Mouse (Mus musculus) stomach, embryonic 16.5 days (tissue): ENCODE measurements around the gene Hoxc6. TPM values are rescaled to one million over a fixed set of nuclear protein-coding genes. Genes with fewer than 3 reads are reported as not detected.

Experiments
- ATAC-seq: fragments of 200-750 bp; cut with Nextera tagmentation; 2 replicates; pipeline ENCODE4 v1.8.0; 2017; ENCODE audit warnings: moderate number of reproducible peaks, moderate TSS enrichment; ENCODE audit not compliant: insufficient read depth, low FRiP score
- H3K27ac ChIP-seq: fragments of 300-500 bp; sonication (generic); 2 replicates; pipeline ENCODE4 v1.5.1; 2014; ENCODE audit warnings: low read length
- H3K27me3 ChIP-seq: fragments of 300-500 bp; sonication (generic); 2 replicates; pipeline ENCODE4 v1.6.1; 2014; ENCODE audit warnings: low read length, control low read depth, mixed read lengths; ENCODE audit not compliant: control insufficient read depth, insufficient read depth
- H3K36me3 ChIP-seq: fragments of 300-500 bp; sonication (generic); 2 replicates; pipeline ENCODE4 v1.6.1; 2014; ENCODE audit warnings: low read length; ENCODE audit not compliant: control insufficient read depth, insufficient read depth
- H3K4me1 ChIP-seq: fragments of 300-500 bp; sonication (generic); 2 replicates; pipeline ENCODE4 v1.6.1; 2014; ENCODE audit warnings: low read length, control low read depth, mixed read lengths; ENCODE audit not compliant: control insufficient read depth, insufficient read depth
- H3K4me2 ChIP-seq: fragments of 300-500 bp; sonication (generic); 2 replicates; pipeline ENCODE4 v1.6.1; 2014; ENCODE audit warnings: low read depth, low read length, mixed read lengths
- H3K4me3 ChIP-seq: fragments of 300-500 bp; sonication (generic); replicated peaks from 2 replicates; pipeline ENCODE4 v1.5.1; 2014; ENCODE audit warnings: mild to moderate bottlenecking, low read length
- H3K9ac ChIP-seq: fragments of 300-500 bp; sonication (generic); 2 replicates; pipeline ENCODE4 v1.6.1; 2014; ENCODE audit warnings: low read length
- H3K9me3 ChIP-seq: fragments of 300-500 bp; sonication (generic); replicated peaks from 2 replicates; pipeline ENCODE4 v1.6.1; 2016; ENCODE audit warnings: low read length, control low read depth; ENCODE audit not compliant: control insufficient read depth
- WGBS: fragments of 180-500 bp; shearing (Covaris S2); extraction: QIAGEN DNeasy Blood & Tissue Kit; methylation state at CpG from one replicate; pipeline ENCODE4 v1.1.7; 2014; 5-methylcytosine and 5-hydroxymethylcytosine counted together
- polyA plus RNA-seq: library from polyadenylated mRNA; unstranded; fragments of >200 nt; fragmentation: Nextera tagmentation; extraction: Ambion mirVana; gene quantifications from 2 replicates; pipeline ENCODE4 v1.2.1, GENCODE M21; 2015

Gene Hoxc6
- polyA plus RNA-seq, 1 experiment from 2014 or later = 3.3 TPM

GRCm38 (mm10) chr15:103005308-103005707 is 7.3 kb downstream of the Hoxc6 start:
- peak overlapping the region; percentile 8 for H3K4me2 ChIP-seq
- H3K9me3 ChIP-seq = no peaks in the 10 kb centered on the region
- WGBS = 4% methylated on average over 17 of the region's 17 CpGs
- peaks cover 94% of the 10 kb centered on the region for H3K27me3 ChIP-seq
- ATAC-seq = 0 out of 2 replicates have a peak, but pooled peaks have one; percentile 24
- H3K9ac ChIP-seq = peak overlapping the region; percentile 8; the same call in 1 of the 2 replicates
- no peak overlapping the region for H3K4me3 ChIP-seq
- peak overlapping the region; percentile 75 for H3K27ac ChIP-seq
- H3K36me3 ChIP-seq = no peaks in the 10 kb centered on the region
- H3K4me1 ChIP-seq = peaks cover 5% of the 10 kb centered on the region; the same call in 1 of the 2 replicates

DNA sequence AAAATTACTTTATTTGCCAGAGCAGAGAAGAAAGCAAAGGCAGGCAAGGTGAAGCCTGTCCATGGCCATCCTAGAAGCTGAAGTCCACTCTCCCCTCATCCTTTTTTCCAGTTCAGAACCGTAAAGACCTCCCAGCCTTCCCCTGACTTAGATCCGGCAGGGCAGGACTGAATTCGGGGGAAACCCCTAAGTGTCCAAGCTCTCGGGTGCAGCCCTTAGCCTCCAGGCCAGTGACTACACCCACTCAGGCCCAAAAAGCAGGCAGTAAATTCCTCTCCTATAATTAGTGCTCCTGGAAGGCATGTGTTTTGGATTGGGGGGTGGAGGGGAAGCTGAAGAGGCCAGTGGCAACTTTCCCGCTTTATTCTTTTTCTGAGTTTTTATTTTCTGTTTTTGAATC is 7.7 kb downstream of the Hoxc6 start:
- ATAC-seq = no peak
- Histone ChIP-seq H3K27me3 (peaks cover 94% of the 10 kb centered on the region), H3K4me3 (no peak overlapping the region), H3K4me1 (peaks cover 2% of the 10 kb centered on the region; the same call in 1 of the 2 replicates), H3K4me2 (peak overlapping the region; percentile 8), H3K27ac (peak overlapping the region; percentile 75), H3K9ac (peak overlapping the region; percentile 8; the same call in 1 of the 2 replicates), H3K9me3 (no peaks in the 10 kb centered on the region), H3K36me3 (no peaks in the 10 kb centered on the region)
- WGBS = 18% methylated on average over 5 of the region's 5 CpGs

- no peaks in the 10 kb centered on the region for H3K4me1 ChIP-seq
- H3K36me3 ChIP-seq = no peaks in the 10 kb centered on the region
- H3K4me2 ChIP-seq = peak overlapping the region; percentile 8; the same call in 1 of the 2 replicates
- H3K27me3 ChIP-seq = peaks cover 94% of the 10 kb centered on the region
- ATAC-seq = no peak
- 26% methylated on average over 1 of the region's 1 CpGs for WGBS
- H3K9ac ChIP-seq = no peak overlapping the region
- no peak overlapping the region for H3K4me3 ChIP-seq
- peak overlapping the region; percentile 75; the same call in 1 of the 2 replicates for H3K27ac ChIP-seq
- H3K9me3 ChIP-seq = no peaks in the 10 kb centered on the region
Measured at GRCm38 (mm10) chr15:103006326-103006725, 8.3 kb downstream of the Hoxc6 start.

DNA sequence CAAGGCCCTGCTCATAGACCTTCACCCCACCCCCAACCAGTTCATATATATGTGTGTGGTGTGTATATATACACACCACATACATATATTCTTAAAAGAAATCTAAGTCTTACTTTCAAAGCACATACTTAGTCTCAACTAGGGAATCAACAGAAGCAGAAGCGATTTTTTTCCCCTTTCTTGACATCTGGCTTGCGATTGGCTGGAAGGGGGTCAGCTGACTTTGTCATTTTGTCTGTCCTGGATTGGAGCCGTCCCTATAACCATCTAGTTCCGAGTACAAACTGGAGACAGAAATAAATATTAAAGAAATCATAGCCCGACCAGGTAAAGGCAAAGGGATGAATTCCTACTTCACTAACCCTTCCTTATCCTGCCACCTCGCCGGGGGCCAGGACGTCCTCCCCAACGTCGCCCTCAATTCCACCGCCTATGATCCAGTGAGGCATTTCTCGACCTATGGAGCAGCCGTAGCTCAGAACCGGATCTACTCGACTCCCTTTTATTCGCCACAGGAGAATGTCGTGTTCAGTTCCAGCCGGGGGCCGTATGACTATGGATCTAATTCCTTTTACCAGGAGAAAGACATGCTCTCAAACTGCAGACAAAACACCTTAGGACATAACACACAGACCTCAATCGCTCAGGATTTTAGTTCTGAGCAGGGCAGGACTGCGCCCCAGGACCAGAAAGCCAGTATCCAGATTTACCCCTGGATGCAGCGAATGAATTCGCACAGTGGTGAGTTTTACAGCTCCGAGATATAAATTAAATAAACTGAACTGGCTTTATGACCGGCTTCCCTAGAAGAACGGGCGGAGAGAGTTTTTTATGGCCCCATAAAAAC is 11.4 kb downstream of the Hoxc6 start:
- peaks cover 86% of the 10 kb centered on the region for H3K27me3 ChIP-seq
- peak overlapping the region; percentile 69 for H3K9ac ChIP-seq
- peak overlapping the region; percentile 53 for H3K4me2 ChIP-seq
- H3K4me1 ChIP-seq = peaks cover 9% of the 10 kb centered on the region; the same call in 1 of the 2 replicates
- H3K9me3 ChIP-seq = no peaks in the 10 kb centered on the region
- H3K36me3 ChIP-seq = no peaks in the 10 kb centered on the region
- 6% methylated on average over 27 of the region's 27 CpGs for WGBS
- no peak for ATAC-seq
- H3K27ac ChIP-seq = peak overlapping the region; percentile 82
- H3K4me3 ChIP-seq = peak overlapping the region; percentile 42

GRCm38 (mm10) chr15:103010112-103010846 is 12.2 kb downstream of the Hoxc6 start:
- no peaks in the 10 kb centered on the region for H3K36me3 ChIP-seq
- peak overlapping the region; percentile 82 for H3K27ac ChIP-seq
- ATAC-seq = no peak
- peak overlapping the region; percentile 42 for H3K4me3 ChIP-seq
- H3K27me3 ChIP-seq = peaks cover 80% of the 10 kb centered on the region
- WGBS = 12% methylated on average over 31 of the region's 31 CpGs
- H3K9me3 ChIP-seq = no peaks in the 10 kb centered on the region
- H3K9ac ChIP-seq = peak overlapping the region; percentile 69
- peak overlapping the region; percentile 53 for H3K4me2 ChIP-seq
- peaks cover 9% of the 10 kb centered on the region; the same call in 1 of the 2 replicates for H3K4me1 ChIP-seq

DNA sequence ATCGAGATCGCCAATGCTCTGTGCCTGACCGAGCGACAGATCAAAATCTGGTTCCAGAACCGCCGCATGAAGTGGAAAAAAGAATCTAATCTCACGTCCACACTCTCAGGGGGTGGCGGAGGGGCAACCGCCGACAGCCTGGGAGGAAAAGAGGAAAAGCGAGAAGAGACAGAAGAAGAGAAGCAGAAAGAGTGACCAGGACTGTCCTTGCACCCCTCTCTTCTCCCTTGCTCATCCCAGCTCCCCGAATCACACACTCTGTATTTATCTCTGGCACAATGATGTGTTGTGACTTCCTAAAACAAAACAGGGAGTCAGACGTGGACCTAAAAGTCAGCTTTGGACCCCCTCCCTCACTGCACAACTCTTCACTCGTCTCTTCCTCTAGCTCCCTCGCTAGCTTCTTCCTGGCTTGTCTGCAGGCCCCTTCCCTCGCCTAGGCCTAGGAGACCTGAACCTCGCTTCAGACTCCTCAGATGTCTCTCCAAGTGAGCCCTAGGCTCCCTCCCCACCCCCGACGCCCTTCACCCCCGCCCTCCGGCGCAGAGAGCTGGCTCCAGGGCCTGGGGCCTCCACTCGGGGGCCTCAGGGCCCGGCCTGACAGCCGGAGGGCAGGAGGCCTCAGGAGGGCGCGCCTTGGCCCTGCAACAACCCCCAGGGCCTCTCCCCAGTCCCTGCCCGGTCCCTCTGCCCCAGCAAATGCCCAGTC is 12.9 kb downstream of the Hoxc6 start:
- Histone ChIP-seq H3K27me3 (peaks cover 80% of the 10 kb centered on the region), H3K36me3 (no peaks in the 10 kb centered on the region), H3K9me3 (no peaks in the 10 kb centered on the region), H3K4me1 (peaks cover 13% of the 10 kb centered on the region; the same call in 1 of the 2 replicates), H3K4me2 (peak overlapping the region; percentile 53), H3K4me3 (peak overlapping the region; percentile 42), H3K9ac (peak overlapping the region; percentile 69), H3K27ac (peak overlapping the region; percentile 82)
- ATAC-seq = no peak
- 22% methylated on average over 28 of the region's 28 CpGs for WGBS

DNA sequence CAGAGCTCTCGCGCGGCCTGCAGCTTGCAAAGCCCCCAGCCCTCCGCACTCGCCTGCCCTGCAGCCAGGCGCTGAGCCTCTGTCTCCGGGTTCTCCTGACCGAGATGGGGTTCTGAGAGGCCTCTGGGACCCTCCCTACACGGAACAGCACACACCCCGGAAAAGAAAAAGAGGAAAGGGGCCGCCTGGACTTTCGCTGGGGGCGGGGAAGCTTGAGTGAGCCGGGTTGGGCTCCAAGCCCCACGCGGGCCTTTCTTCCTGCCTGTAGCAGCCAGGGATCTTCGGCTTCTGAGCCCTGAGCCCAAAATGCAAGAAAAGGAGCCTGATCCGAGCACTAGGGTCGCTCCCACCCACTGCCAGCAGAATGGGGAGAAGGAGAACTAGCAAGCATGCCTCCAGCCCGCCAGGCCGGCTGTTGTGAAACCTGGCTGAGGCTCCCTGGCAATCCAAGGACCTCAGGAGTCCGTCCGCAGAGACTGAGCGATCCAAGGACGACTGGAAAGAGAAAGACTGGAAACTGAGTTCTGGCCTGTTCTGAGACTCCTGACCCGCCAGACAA is 13.9 kb downstream of the Hoxc6 start:
- Histone ChIP-seq H3K27ac (peak overlapping the region; percentile 79), H3K9ac (peak overlapping the region; percentile 74), H3K27me3 (peaks cover 77% of the 10 kb centered on the region), H3K4me2 (peak overlapping the region; percentile 50), H3K36me3 (no peaks in the 10 kb centered on the region), H3K4me3 (peak overlapping the region; percentile 41), H3K4me1 (peaks cover 17% of the 10 kb centered on the region; the same call in 1 of the 2 replicates), H3K9me3 (no peaks in the 10 kb centered on the region)
- 23% methylated on average over 26 of the region's 26 CpGs for WGBS
- ATAC-seq = 0 out of 2 replicates have a peak, but pooled peaks have one; percentile 13

GRCm38 (mm10) chr15:103013238-103013984 is 15.4 kb downstream of the Hoxc6 start:
- ATAC-seq = peak; percentile 47; the same call in 1 of the 2 replicates

More at GRCm38 (mm10) chr15:103013238-103013984, 15.4 kb downstream of the Hoxc6 start:
- H3K9ac ChIP-seq = peak overlapping the region; percentile 84
- H3K4me2 ChIP-seq = peak overlapping the region; percentile 69
- peaks cover 68% of the 10 kb centered on the region for H3K27me3 ChIP-seq
- peak overlapping the region; percentile 62 for H3K4me3 ChIP-seq
- H3K36me3 ChIP-seq = no peaks in the 10 kb centered on the region
- H3K27ac ChIP-seq = peak overlapping the region; percentile 98
- H3K4me1 ChIP-seq = peaks cover 22% of the 10 kb centered on the region; the same call in 1 of the 2 replicates
- H3K9me3 ChIP-seq = no peaks in the 10 kb centered on the region
- WGBS = 5% methylated on average over 17 of the region's 17 CpGs
